Comparison of ENCODE assay signal across 16 mouse cellular contexts in the genomic region with DNA sequence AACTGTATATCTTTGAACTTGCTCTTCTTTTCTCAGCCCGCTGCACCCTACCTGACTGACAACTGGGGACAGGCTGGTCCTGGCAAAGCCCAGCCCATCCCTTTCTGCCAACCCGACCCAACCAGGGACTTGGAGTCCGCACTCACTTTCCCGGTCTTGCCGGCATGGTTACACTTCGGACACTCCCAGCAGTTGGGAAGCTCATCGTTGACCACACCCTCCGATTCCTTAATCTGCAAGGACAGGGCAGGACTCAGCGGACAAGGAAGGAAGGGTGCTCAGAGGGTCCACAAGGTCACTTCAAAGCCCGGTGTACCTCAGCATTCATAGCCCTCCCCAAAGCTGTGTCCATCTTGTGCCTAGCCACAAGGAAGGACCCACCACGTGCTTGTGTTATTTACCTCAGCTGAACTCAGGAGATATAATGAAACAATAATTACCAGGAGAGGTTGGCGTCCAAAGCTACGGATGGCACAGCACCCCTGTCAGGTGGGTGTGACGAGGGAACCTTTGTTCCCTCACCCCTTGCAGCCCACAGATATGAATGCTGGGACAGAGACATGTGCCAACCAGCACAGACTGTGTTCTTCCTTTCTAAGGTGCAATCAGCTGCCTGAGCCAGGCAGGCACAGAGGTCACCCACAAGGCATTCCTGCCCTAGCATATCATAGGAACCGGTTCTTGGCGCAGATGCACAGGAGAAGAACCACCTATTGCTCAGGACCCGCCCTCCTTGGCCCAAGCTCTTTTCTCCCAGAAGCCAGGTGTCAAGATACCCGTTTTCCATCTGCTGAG. TPM values are rescaled to one million over a fixed set of nuclear protein-coding genes. Genes with fewer than 3 reads are reported as not detected.
DNase-seq lines count a peak whose midpoint lies in the region; ATAC-seq lines count a peak whose summit lies in the region.
"Had no signal": no experiment of that assay in that cellular context is flagged by ENCODE, and none has a peak within 500 bp of the region (broad histone marks: within the 10 kb centered on the region; RNA-seq: fewer than 3 reads in every experiment).

No protein-coding gene starts in this region.

- DNase-seq in heart, embryonic 10.5 days (ENCODE audit: low spot score): peak; percentile 73
- DNase-seq in heart, postnatal 4 days: no peak
- peak; percentile 64 for DNase-seq in urinary bladder, postnatal 14 days (ENCODE audit: low spot score)
- DNase-seq in urinary bladder, postnatal 10 days (ENCODE audit: low spot score): no peak
- peak; percentile 98 for DNase-seq in fat pad, adult 2 months (ENCODE audit: extremely low read depth, low read depth, low spot score)
- no peak for DNase-seq in frontal cortex, postnatal 10 days (ENCODE audit: low spot score in 2 of 2)
- DNase-seq in right cerebral cortex, postnatal 14 days: no peak
- DNase-seq: embryo, embryonic 11 days; forebrain, postnatal 0 days; heart, postnatal 14 days; right cerebral cortex, postnatal 25 days; thymus, postnatal 4 days had no signal

- no peak overlapping the region for H3K4me3 ChIP-seq in heart, embryonic 10.5 days
- H3K4me3 ChIP-seq in neural tube, embryonic 15.5 days (replicated peaks): no peak overlapping the region
- H3K4me3 ChIP-seq: limb, embryonic 13.5 days; lung, embryonic 15.5 days had no signal

- 88% methylated on average over 18 of the region's 18 CpGs for WGBS in heart, embryonic 10.5 days
- WGBS in neural tube, embryonic 15.5 days: 93% methylated on average over 18 of the region's 18 CpGs

- H3K27ac ChIP-seq in heart, embryonic 10.5 days: no peak overlapping the region
- H3K27ac ChIP-seq in neural tube, embryonic 15.5 days (replicated peaks): no peak overlapping the region
- H3K27ac ChIP-seq: kidney, postnatal 0 days; limb, embryonic 13.5 days; lung, embryonic 15.5 days had no signal

- H3K36me3 ChIP-seq in heart, embryonic 10.5 days: peaks cover 52% of the 10 kb centered on the region
- H3K36me3 ChIP-seq in neural tube, embryonic 15.5 days: peaks cover 42% of the 10 kb centered on the region

- no peaks in the 10 kb centered on the region for H3K27me3 ChIP-seq in heart, embryonic 10.5 days (ENCODE audit: insufficient read depth, poor library complexity, severe bottlenecking)
- H3K27me3 ChIP-seq in neural tube, embryonic 15.5 days (replicated peaks): no peaks in the 10 kb centered on the region
- H3K27me3 ChIP-seq: limb, embryonic 13.5 days; lung, embryonic 15.5 days had no signal

- H3K4me2 ChIP-seq in neural tube, embryonic 15.5 days: no peak overlapping the region
- H3K4me2 ChIP-seq: limb, embryonic 13.5 days; lung, embryonic 15.5 days had no signal

- no peak for ATAC-seq in neural tube, embryonic 15.5 days (ENCODE audit: low FRiP score)
- ATAC-seq: forebrain, postnatal 0 days had no signal

- H3K4me1 ChIP-seq in heart, embryonic 10.5 days: 0 out of 2 replicates have a peak, but pooled peaks cover 7% of the 10 kb centered on the region
- peaks cover 15% of the 10 kb centered on the region for H3K4me1 ChIP-seq in neural tube, embryonic 15.5 days

- H3K9ac ChIP-seq in neural tube, embryonic 15.5 days (replicated peaks): no peak overlapping the region
- H3K9ac ChIP-seq: forebrain, postnatal 0 days; limb, embryonic 13.5 days; lung, embryonic 15.5 days had no signal

- H3K9me3 ChIP-seq in heart, embryonic 10.5 days: no peaks in the 10 kb centered on the region
- H3K9me3 ChIP-seq in neural tube, embryonic 15.5 days (replicated peaks): no peaks in the 10 kb centered on the region
- H3K9me3 ChIP-seq: limb, embryonic 13.5 days; lung, embryonic 15.5 days had no signal

RNA-seq across cellular contexts. Expression of a gene that starts 32.6 kb away (rescaled TPM):
- polyA plus RNA-seq in heart, embryonic 10.5 days (2016; fragmentation: Nextera tagmentation; extraction: Ambion mirVana): 33.6 and 35.3 TPM in 2 replicates
- total RNA-seq in heart, postnatal 4 days (2021): 10 to 100 TPM; 32.6 to 34.0 TPM
- polyA plus RNA-seq in neural tube, embryonic 15.5 days (2015; fragmentation: Nextera tagmentation; extraction: Ambion mirVana): 41.4 and 43.6 TPM in 2 replicates

Comparison
In these comparisons a context has a peak if more than half of its experiments do, and no peak if none do; other contexts are left out.
1. DNase-seq: peak in heart, embryonic 10.5 days (single experiment), urinary bladder, postnatal 14 days (single experiment) and fat pad, adult 2 months (single experiment); none in heart, postnatal 4 days (single experiment), urinary bladder, postnatal 10 days (single experiment), frontal cortex, postnatal 10 days (0 of 2) and right cerebral cortex, postnatal 14 days (single experiment).